ENCODE assay signal across 8 mouse cellular contexts in genomic region chr5:92461321-92461720, GRCm38 (mm10). TPM values are rescaled to one million over a fixed set of nuclear protein-coding genes. Genes with fewer than 3 reads are reported as not detected.
A peak's percentile ranks its signal among the peaks of the same experiment; 100 is the strongest.
DNase-seq lines count a peak whose midpoint lies in the region; ATAC-seq and TF ChIP-seq lines count a peak whose summit lies in the region.

No protein-coding gene starts in this region.

- H3K4me1 ChIP-seq in hindbrain, embryonic 14.5 days (replicated peaks; ENCODE audit: control insufficient read depth, insufficient read depth, low read length), result no peaks in the 10 kb centered on the region
- H3K4me1 ChIP-seq in hindbrain, embryonic 12.5 days, result no peaks in the 10 kb centered on the region
- H3K4me1 ChIP-seq in olfactory bulb, adult 2 months (ENCODE audit: control insufficient read depth, insufficient read depth, low read length), result no peaks in the 10 kb centered on the region
- peaks cover 2% of the 10 kb centered on the region; the same call in 1 of the 2 replicates for H3K4me1 ChIP-seq in thymus, adult 2 months (replicated peaks; ENCODE audit: control insufficient read depth, insufficient read depth, low read length)

- TF ChIP-seq CTCF in olfactory bulb, adult 2 months (IDR thresholded peaks at IDR 0.05; ENCODE audit: insufficient read depth, low read depth, low read length), result peak; percentile 70
- TF ChIP-seq CTCF in thymus, adult 2 months (IDR thresholded peaks at IDR 0.05; ENCODE audit: borderline replicate concordance, control insufficient read depth, extremely low read depth, insufficient read depth, low read length, poor library complexity), result peak; percentile 75; the same call in 1 of the 2 replicates

- ATAC-seq in hindbrain, embryonic 14.5 days (ENCODE audit: low FRiP score), result no peak
- ATAC-seq in hindbrain, embryonic 12.5 days (ENCODE audit: low FRiP score), result no peak

- H3K36me3 ChIP-seq in hindbrain, embryonic 14.5 days (replicated peaks; ENCODE audit: control insufficient read depth, insufficient read depth), result peaks cover 29% of the 10 kb centered on the region
- peaks cover 20% of the 10 kb centered on the region for H3K36me3 ChIP-seq in hindbrain, embryonic 12.5 days
- H3K36me3 ChIP-seq in thymus, adult 2 months (ENCODE audit: control insufficient read depth, insufficient read depth, low read length), result peaks cover 21% of the 10 kb centered on the region

- H3K4me3 ChIP-seq in hindbrain, embryonic 14.5 days (replicated peaks; ENCODE audit: low read length), result no peak overlapping the region
- no peak overlapping the region for H3K4me3 ChIP-seq in hindbrain, embryonic 12.5 days
- H3K4me3 ChIP-seq in olfactory bulb, adult 2 months (ENCODE audit: insufficient read depth, low read depth, low read length), result no peak overlapping the region
- H3K4me3 ChIP-seq in thymus, adult 2 months (ENCODE audit: control insufficient read depth, insufficient read depth, low read length), result no peak overlapping the region

- 24% methylated on average over 5 of the region's 5 CpGs for WGBS in hindbrain, embryonic 14.5 days
- WGBS in hindbrain, embryonic 12.5 days, result 23% methylated on average over 5 of the region's 5 CpGs
- 25% methylated on average over 5 of the region's 5 CpGs for WGBS in olfactory bulb, adult 2 months
- 52% methylated on average over 5 of the region's 5 CpGs for WGBS in thymus, adult 2 months

- no peak for TF ChIP-seq POLR2A in olfactory bulb, adult 2 months (IDR thresholded peaks at IDR 0.05; ENCODE audit: insufficient read depth, low read depth, low read length)
- no peak for TF ChIP-seq POLR2A in thymus, adult 2 months (IDR thresholded peaks at IDR 0.05; ENCODE audit: control insufficient read depth, extremely low read depth, insufficient read depth, low read length, poor library complexity)

- H3K27me3 ChIP-seq in hindbrain, embryonic 14.5 days (ENCODE audit: control insufficient read depth, insufficient read depth, low read length), result no peaks in the 10 kb centered on the region
- H3K27me3 ChIP-seq in hindbrain, embryonic 12.5 days, result no peaks in the 10 kb centered on the region
- H3K27me3 ChIP-seq in thymus, adult 2 months (ENCODE audit: control insufficient read depth, insufficient read depth, low read length), result no peaks in the 10 kb centered on the region

- no peak overlapping the region for H3K9ac ChIP-seq in hindbrain, embryonic 14.5 days
- H3K9ac ChIP-seq in hindbrain, embryonic 12.5 days, result no peak overlapping the region

- no peak overlapping the region for H3K4me2 ChIP-seq in hindbrain, embryonic 14.5 days (replicated peaks)
- H3K4me2 ChIP-seq in hindbrain, embryonic 12.5 days (replicated peaks), result no peak overlapping the region

- no peaks in the 10 kb centered on the region for H3K9me3 ChIP-seq in hindbrain, embryonic 14.5 days (ENCODE audit: control insufficient read depth, low read length)
- H3K9me3 ChIP-seq in hindbrain, embryonic 12.5 days (replicated peaks), result no peaks in the 10 kb centered on the region

- DNase-seq in hindbrain, embryonic 14.5 days (ENCODE audit: low spot score), result peak; percentile 50
- DNase-seq in adrenal gland, adult (ENCODE audit: inconsistent age in 2 of 2, low spot score in 1 of 2), result peak; percentile 65 to 87
- peak; percentile 79 for DNase-seq in embryo, embryonic 11 days
- DNase-seq in hindlimb bud, embryonic 11.5 days (ENCODE audit: extremely low spot score, low read depth, low spot score), result peak; percentile 12
- peak; percentile 37 to 51 for DNase-seq in left cerebral cortex, postnatal 25 days (ENCODE audit: low spot score in 2 of 2)
- DNase-seq in thymus, adult 2 months, result peak; percentile 78

- H3K27ac ChIP-seq in hindbrain, embryonic 14.5 days, result no peak overlapping the region
- H3K27ac ChIP-seq in hindbrain, embryonic 12.5 days, result no peak overlapping the region
- H3K27ac ChIP-seq in olfactory bulb, adult 2 months (ENCODE audit: insufficient read depth, low read depth, low read length), result no peak overlapping the region
- no peak overlapping the region for H3K27ac ChIP-seq in thymus, adult 2 months (ENCODE audit: control insufficient read depth, insufficient read depth, low read length)

- intact Hi-C loops in left cerebral cortex, postnatal 25 days (cut with DNase I), result loop anchor here (1.0 kb wide), 2 partner anchors 44 to 193 kb away; no protein-coding TSS in a partner anchor

RNA-seq across cellular contexts. Expression of gene Nup54, which starts 26.3 kb away (rescaled TPM):
- 51.5 and 59.4 TPM in 2 replicates for polyA plus RNA-seq in hindbrain, embryonic 14.5 days (2014; fragmentation: Nextera tagmentation; extraction: Ambion mirVana)
- 46.2 and 59.8 TPM in 2 replicates for polyA plus RNA-seq in hindbrain, embryonic 12.5 days (2016; fragmentation: Nextera tagmentation; extraction: Ambion mirVana)
- total RNA-seq in left cerebral cortex, postnatal 25 days (2021), result 10 to 100 TPM; 26.4 to 28.7 TPM
- not detected in 2 replicates for polyA plus RNA-seq in olfactory bulb, adult 2 months (2012; ENCODE audit: insufficient read depth, insufficient read length, low replicate concordance, missing spikeins)
- 26.9 and 34.6 TPM in 2 replicates for polyA plus RNA-seq in thymus, adult 2 months (2012; rRNA removed)

RNA-seq across cellular contexts. Expression of gene Scarb2, which starts 45.3 kb away (rescaled TPM):
- polyA plus RNA-seq in hindbrain, embryonic 14.5 days (2014; fragmentation: Nextera tagmentation; extraction: Ambion mirVana), result 18.9 and 20.2 TPM in 2 replicates
- polyA plus RNA-seq in hindbrain, embryonic 12.5 days (2016; fragmentation: Nextera tagmentation; extraction: Ambion mirVana), result 16.2 and 17.1 TPM in 2 replicates
- total RNA-seq in left cerebral cortex, postnatal 25 days (2021), result 10 to 100 TPM; 81.9 to 84.5 TPM
- polyA plus RNA-seq in olfactory bulb, adult 2 months (2012; ENCODE audit: insufficient read depth, insufficient read length, low replicate concordance, missing spikeins), result 78.7 and 130 TPM in 2 replicates
- polyA plus RNA-seq in thymus, adult 2 months (2012; rRNA removed), result 40.2 and 40.9 TPM in 2 replicates

Comparison
In these comparisons a context has a peak if more than half of its experiments do, and no peak if none do; other contexts are left out.
1. DNase-seq: peak in every context shown above with its lines; median percentile 79 in embryo, embryonic 11 days; 78 in thymus, adult 2 months; 76 in adrenal gland, adult; 50 in hindbrain, embryonic 14.5 days; 44 in left cerebral cortex, postnatal 25 days; 12 in hindlimb bud, embryonic 11.5 days.
2. RNA of gene Nup54, which starts 26.3 kb away (polyA plus RNA-seq): 51.5 to 59.4 TPM in hindbrain, embryonic 14.5 days, 46.2 to 59.8 TPM in hindbrain, embryonic 12.5 days and 26.9 to 34.6 TPM in thymus, adult 2 months; not detected in olfactory bulb, adult 2 months; every median in the first group is over 10 times any median in the second.